Mouse (Mus musculus) mesoderm, embryonic 11.5 days (tissue): ENCODE data around the gene Lhfpl2.
"Not testable (repeated sequence)": the region's sequence is repeated elsewhere in the genome, so short reads cannot be mapped to it uniquely, and the experiment has no call there.

ENCODE experiments used
- DNase-seq: peaks from one replicate; pipeline ENCODE4 v3.0.0-alpha.2; 2012; ENCODE audit warnings: low read depth, low spot score

Gene Lhfpl2

GRCm38 (mm10) chr13:94057563-94058560 lies at the start of gene Lhfpl2:
TSS of gene Lhfpl2 (plus strand) at chr13:94057796.
- DNase-seq: peak; percentile 71

DNA sequence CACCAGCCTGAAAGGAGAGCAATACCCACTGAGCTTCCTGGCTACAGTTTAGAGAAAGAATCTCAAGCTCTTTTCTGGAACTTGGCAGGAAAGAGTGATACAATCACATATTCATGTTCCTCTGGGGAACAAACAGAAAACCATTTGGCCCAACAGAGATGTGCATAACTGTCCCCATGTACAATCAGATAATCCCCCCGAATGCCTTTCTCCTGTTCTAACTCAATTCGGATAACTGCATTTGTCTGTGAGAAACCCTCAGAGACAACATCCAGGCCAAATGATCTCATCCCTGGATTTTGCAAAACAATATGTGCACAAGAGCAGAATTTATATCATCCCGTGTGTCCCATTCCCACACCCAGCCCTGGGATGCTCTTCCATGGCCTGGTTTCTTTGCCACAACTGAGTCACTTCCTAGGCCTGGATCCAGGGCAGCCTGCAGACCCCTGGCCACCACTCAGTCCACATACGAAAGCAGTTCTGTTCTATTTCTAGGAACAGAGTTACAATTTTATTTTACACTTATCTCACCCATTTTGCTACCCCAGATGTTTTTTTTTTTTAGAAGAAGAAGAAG lies 45.5 kb upstream of the Lhfpl2 start:
- DNase-seq: no peak

- DNase-seq: no peak
Observed at GRCm38 (mm10) chr13:94013986-94014385, 43.6 kb upstream of the Lhfpl2 start.

GRCm38 (mm10) chr13:94024575-94024974 lies 33.0 kb upstream of the Lhfpl2 start:
- DNase-seq: not testable (repeated sequence)

GRCm38 (mm10) chr13:94029147-94029546 lies 28.4 kb upstream of the Lhfpl2 start:
- DNase-seq: no peak

DNA sequence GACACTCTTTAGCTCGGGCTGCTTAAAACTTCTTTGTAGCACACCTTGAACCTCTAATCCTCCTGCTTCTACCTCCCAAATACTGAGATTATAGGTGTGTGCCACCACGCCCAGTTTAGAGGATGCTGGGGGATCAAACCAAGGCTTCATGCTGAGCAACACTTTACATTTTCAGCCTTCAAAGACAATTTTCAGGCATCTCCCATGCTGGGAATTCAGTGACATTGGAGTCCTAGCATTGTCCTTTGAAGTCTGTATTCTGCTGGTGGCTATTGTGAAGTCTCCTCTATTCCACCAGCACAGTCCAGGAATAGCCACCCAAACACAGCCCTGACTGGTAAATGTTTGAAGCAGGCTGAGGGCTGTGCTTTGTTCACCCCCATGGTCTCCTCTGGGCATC lies 27.0 kb upstream of the Lhfpl2 start:
- no peak for DNase-seq

GRCm38 (mm10) chr13:94037313-94038051 lies 20.1 kb upstream of the Lhfpl2 start:
- no peak for DNase-seq

DNA sequence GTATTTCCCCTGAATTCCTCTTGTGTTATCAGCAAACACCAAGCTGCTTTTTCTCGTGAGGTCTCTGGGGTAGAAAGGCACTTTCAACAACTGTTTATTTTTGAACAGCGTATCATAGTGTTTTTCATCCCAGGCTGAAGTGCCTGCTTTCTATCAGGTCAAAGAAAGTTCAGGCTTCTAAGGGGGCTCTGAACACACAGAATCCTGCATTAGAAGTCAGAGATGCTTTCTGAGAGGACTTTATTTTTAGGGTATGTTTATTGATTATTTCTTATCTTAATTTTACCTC lies 19.6 kb upstream of the Lhfpl2 start:
- no peak for DNase-seq

GRCm38 (mm10) chr13:94050036-94050435 lies 7.6 kb upstream of the Lhfpl2 start:
- no peak for DNase-seq

- DNase-seq: no peak
Observed at GRCm38 (mm10) chr13:94050782-94051181, 6.8 kb upstream of the Lhfpl2 start.

DNA sequence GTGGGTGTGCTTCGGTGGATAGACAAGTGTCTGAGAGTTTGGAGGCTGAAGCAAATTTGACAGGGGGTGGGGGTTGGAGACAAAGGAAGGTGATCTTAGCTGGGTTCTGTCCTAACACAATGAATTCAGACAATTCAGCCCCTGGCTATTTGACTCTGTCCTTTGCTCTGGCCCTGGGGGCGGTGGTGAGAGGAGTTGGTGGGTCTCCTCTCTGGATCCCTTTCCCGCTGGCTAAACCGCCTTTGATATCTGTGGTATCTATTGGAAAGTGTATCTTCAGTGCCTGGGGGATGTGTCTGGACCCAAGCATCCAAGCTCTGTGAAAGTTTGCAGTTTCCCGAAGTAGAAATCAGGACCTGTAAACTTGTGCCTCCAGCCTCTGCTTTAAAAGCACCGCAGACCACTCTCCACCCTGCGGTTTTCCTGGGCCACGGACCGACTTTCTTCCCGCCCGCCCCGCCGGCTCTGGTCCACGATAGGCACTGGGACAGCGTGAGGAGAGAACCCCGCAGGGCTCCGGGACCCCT lies 497 bp upstream of the Lhfpl2 start:
- no peak for DNase-seq

- no peak for DNase-seq
Observed at GRCm38 (mm10) chr13:94058642-94059222, 1.1 kb downstream of the Lhfpl2 start.

DNA sequence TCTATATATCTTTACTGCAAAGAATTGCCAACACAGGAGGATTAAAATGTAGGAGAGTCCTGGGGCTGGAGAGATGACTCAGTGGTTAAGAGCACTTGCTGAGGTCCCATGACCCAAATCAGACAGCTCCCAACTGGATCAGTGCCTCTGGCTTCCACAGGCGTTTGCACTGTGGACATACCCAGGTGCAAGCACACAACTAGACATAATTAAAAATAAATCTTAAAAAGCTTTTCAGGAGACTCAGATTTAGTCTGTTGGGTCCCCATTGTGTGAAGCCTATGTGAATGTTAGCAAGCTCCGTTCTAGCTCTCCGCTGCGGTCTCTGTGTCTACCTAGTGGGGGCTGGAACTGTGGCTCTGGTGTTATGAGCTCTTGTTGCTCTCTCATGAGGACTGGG lies 1.8 kb downstream of the Lhfpl2 start:
- DNase-seq: no peak

DNA sequence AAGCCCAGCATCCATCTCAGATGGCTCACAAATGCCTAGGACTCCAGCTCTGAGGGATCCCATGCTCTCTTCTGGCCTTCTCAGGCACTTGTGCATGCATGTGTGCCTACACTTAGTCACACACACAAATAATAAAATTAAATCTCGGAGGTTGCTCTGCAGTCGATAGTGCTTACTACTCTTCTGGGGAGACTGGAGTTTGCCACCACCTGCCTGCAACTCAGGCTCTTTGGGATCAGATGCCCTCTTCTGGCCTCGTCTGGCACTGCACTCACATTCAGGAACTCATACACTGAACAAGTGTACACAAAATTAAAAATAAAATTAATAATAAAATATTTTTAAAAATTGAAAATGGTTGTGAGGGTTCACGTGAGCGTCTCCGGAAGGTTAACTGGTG lies 2.2 kb downstream of the Lhfpl2 start:
- DNase-seq: no peak

- DNase-seq: no peak
Observed at GRCm38 (mm10) chr13:94060461-94060860, 2.9 kb downstream of the Lhfpl2 start.

GRCm38 (mm10) chr13:94061256-94061877 lies 3.8 kb downstream of the Lhfpl2 start:
- no peak for DNase-seq

DNA sequence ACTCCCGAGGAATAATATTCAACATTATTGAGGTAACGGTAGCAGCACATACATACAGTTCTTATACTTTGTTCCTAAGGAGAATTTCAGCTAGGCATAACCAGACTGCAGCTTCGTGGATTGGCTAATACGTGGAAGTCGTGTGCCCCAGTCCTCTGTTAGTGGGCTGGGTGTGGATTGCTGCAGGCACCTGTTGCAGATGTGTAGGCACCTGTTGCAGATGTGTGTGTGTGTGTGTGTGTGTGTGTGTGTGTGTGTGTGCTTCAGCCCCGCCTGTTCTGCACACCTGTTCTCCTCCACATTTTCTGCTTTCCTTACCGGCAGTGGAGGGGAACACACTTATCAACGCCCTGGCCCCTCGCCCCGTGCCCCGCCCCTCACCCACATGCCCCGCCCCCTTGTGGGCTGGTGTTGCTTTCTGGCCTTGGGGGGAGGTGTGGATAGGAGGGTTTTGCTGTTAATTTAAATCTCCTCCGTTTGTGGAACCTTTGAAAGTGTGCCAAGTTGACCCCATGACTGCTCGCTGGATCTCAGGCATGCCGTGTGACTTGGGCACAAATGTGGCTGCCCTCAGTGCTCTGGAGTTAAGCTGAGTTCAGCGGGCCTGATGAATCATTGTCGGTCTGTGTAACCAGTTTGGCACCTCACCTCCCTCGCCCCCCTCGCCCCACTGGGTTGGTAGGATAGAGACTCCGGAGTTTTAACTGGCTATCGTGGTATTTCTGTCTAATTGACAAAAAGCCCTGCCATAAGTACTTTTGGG lies 4.9 kb downstream of the Lhfpl2 start:
- DNase-seq: no peak

GRCm38 (mm10) chr13:94063156-94063555 lies 5.6 kb downstream of the Lhfpl2 start:
- no peak for DNase-seq

DNA sequence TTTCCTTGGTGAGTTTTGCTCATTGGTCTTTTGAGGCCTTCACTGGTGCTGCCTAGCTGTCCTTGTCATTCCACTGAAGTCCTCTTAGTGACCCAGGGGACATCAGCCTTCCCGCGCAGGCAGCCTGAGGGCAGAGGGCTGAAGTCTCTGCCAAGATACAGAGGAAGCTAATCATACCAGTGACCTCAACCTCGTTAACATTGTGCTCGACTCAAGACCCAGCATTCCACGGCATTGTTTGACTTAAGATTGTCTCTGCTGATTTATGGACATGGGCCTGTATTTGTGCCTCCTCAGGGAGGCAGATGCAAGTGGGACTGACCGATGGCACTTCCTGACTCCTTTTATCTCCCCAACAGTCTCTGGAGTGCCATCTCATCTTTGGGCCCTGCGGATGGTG lies 7.0 kb downstream of the Lhfpl2 start:
- peak; percentile 68 for DNase-seq

DNA sequence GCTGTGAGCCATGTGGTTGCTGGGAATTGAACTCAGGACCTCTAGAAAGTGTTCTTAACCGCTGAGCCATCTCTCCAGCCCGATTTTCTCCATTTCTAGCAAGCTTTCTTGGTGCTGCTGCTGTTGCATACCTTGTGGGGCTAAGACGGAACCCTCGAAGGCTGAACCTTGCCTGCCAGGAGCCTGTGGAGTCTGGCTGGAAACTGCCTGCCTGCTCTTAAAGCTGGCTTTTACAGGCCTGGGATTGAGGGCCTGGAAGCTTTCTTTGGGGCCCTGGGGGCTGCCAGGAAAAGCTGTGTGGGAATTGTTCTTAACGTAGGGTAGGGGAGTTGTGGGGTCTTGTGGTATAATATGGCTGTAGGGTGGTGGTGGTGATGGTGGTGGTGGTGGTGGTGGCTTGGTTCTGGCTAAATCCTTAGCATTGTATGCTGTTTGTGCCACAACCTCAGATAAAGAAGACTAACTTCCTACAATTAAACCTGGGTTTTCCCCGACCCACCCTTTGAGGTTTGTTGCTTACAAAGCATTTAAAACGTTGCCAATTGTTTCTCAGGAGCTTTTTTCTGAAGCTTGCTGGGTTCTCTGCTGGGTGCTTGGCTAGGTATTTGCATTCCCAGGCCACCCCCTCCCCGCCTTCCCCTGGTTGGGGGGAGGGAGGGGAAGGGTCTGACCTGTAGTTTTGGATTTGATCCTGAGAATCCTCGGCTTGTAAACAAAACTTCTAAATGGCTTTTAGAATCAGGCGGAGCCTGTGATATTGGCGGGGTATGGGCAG lies 7.9 kb downstream of the Lhfpl2 start:
- no peak for DNase-seq
